Mouse (Mus musculus) liver, adult 2 months (tissue): ENCODE data around the gene Csmd2.

Source experiments
- CTCF ChIP-seq: fragments of 200-500 bp; IDR thresholded peaks from 2 replicates; pipeline ENCODE4 v1.5.1; 2011; ENCODE audit warnings: low read depth, low read length, control low read depth
- POLR2A ChIP-seq: fragments of 200-500 bp; IDR thresholded peaks from 2 replicates; pipeline ENCODE4 v1.6.1; 2011; ENCODE audit warnings: low read length, control low read depth; ENCODE audit not compliant: insufficient read depth; ENCODE audit errors: extremely low read depth

- TF ChIP-seq CTCF (no peak), POLR2A (no peak)
Observed at GRCm38 (mm10) chr4:128217991-128218595, 230.4 kb downstream of the Csmd2 start.
